Mouse (Mus musculus): ENCODE measurements around the gene Nln. TPM values are rescaled to one million over a fixed set of nuclear protein-coding genes. Genes with fewer than 3 reads are reported as not detected.

Nln gene
- 10 to 100 TPM; 31.1 to 45.2 TPM for total RNA-seq (2023)

DNA sequence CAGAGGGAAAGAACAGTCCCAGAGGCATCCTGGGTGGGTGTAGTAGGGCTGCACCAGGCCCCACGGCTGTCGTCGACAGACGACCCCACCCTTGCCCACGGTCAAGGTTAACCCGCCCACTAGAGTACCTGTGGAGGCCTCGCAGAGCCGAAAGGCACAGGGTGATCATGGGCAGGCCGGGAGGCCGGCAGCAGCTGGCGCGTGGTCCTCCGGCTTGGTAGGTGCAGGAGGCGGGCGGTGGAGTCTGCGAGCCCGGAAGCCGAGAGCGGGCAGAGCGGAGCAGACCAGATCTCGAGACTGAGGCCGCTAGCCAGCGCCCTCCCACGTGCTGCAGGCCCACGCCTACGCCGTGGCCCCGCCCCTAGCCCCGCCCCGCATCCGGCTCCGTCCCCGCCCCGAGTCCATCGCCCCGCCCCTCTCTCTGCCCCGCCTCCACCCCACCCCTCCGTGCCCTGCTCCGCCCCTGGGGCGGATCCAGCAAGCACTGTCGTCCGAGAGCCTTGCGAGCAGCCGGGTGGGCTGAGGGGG is at the start of gene Nln, which contains the start of gene Sgtb:
Gene Nln (minus strand): TSS at position 327 of the 528 bp plus-strand sequence.
Gene Sgtb (plus strand): TSS at position 454 of the 528 bp plus-strand sequence.

Other genes with a start within 250 kb of the Nln start
- gene Erbin, start 189.1 kb downstream of the Nln start, total RNA-seq (2023): 100 to 1,000 TPM; 113 to 116 TPM
- gene Sgtb, start 127 bp upstream of the Nln start, total RNA-seq (2023): 1 to 10 TPM in 1 of 2 experiments, under 1 TPM in 1; 0.58 to 1.3 TPM
- gene Trappc13, start 68.9 kb upstream of the Nln start, total RNA-seq (2023): 10 to 100 TPM; 25.2 to 27.8 TPM
- 1 to 10 TPM; 8.1 to 9.0 TPM for gene Trim23, start 69.2 kb upstream of the Nln start, total RNA-seq (2023)
- 1 to 10 TPM; 1.7 to 1.9 TPM for gene Cenpk, start 119.0 kb upstream of the Nln start, total RNA-seq (2023)
- 10 to 100 TPM; 18.7 to 19.7 TPM for gene Ppwd1, start 119.2 kb upstream of the Nln start, total RNA-seq (2023)
- 1 to 10 TPM; 6.6 to 7.7 TPM for gene Adamts6, start 178.2 kb upstream of the Nln start, total RNA-seq (2023)

All from monocyte, adult 59 days (primary cell).